Mouse (Mus musculus) adrenal gland, adult 18-20 months (tissue): ENCODE data around the gene Sh3gl3. TPM values are rescaled to one million over a fixed set of nuclear protein-coding genes. Genes with fewer than 3 reads are reported as not detected.

Source experiments
- total RNA-seq, 2 experiments: library from RNA; stranded (reverse); gene quantifications; 1 replicate in 1 of 2; 2 replicates in 1 of 2; pipeline ENCODE4 v1.2.3; 2021

Gene Sh3gl3
- total RNA-seq, 2 experiments from 2014 or later, result 6.2 to 6.5 TPM

Other genes with a start within 250 kb of the Sh3gl3 start
- 1 to 10 TPM; 6.9 to 9.4 TPM for gene Hdgfl3, start 239.4 kb upstream of the Sh3gl3 start, total RNA-seq
- 1 to 10 TPM in 1 of 2 experiments, under 1 TPM in 1; 0.60 to 1.5 TPM for gene Bnc1, start 181.5 kb upstream of the Sh3gl3 start, total RNA-seq
- 1 to 10 TPM; 2.0 to 2.9 TPM for gene Adamtsl3, start 161.9 kb downstream of the Sh3gl3 start, total RNA-seq